Mouse (Mus musculus): ENCODE measurements around the gene Nubp2. TPM values are rescaled to one million over a fixed set of nuclear protein-coding genes. Genes with fewer than 3 reads are reported as not detected.

The Nubp2 gene
- polyA plus RNA-seq, 1 experiment from 2014 or later: 48.0 TPM

GRCm38 (mm10) chr17:24850065-24850772 lies 35.9 kb downstream of the Nubp2 start, which contains the start of gene Fahd1:
Gene Fahd1 (minus strand): TSS chr17:24850364.
- ATAC-seq (ENCODE audit: low read depth) (peak; percentile 100), DNase-seq (ENCODE audit: low spot score) (peak; percentile 99)
- Histone ChIP-seq H3K4me1 (ENCODE audit: control insufficient read depth, insufficient read depth, low read length) (peaks cover 13% of the 10 kb centered on the region), H3K27ac (replicated peaks; ENCODE audit: low read depth, low read length) (peak within 1 kb of the TSS; percentile 85), H3K4me2 (ENCODE audit: low read depth, low read length) (peak within 1 kb of the TSS; percentile 65), H3K9me3 (ENCODE audit: control insufficient read depth, low read length) (no peaks in the 10 kb centered on the region), H3K4me3 (ENCODE audit: low read depth, low read length) (peak within 1 kb of the TSS; percentile 88), H3K9ac (ENCODE audit: low read depth, low read length) (peak within 1 kb of the TSS; percentile 76), H3K36me3 (ENCODE audit: control insufficient read depth, insufficient read depth, low read length) (peaks cover 19% of the 10 kb centered on the region), H3K27me3 (replicated peaks; ENCODE audit: control insufficient read depth, insufficient read depth, low read length) (peaks cover 9% of the 10 kb centered on the region; the same call in 1 of the 2 replicates)
- under 1% methylated on average over 51 of the region's 58 CpGs for WGBS

- WGBS: under 1% methylated on average over 18 of the region's 21 CpGs
- DNase-seq (ENCODE audit: low spot score): no peak
These were observed 36.5 kb downstream of the Nubp2 start for GRCm38 (mm10) chr17:24849733-24850064.

GRCm38 (mm10) chr17:24848600-24849031 lies 37.5 kb downstream of the Nubp2 start:
- Histone ChIP-seq H3K27ac (replicated peaks; ENCODE audit: low read depth, low read length) (no peak overlapping the region), H3K9me3 (ENCODE audit: control insufficient read depth, low read length) (no peaks in the 10 kb centered on the region), H3K27me3 (replicated peaks; ENCODE audit: control insufficient read depth, insufficient read depth, low read length) (peaks cover 9% of the 10 kb centered on the region; the same call in 1 of the 2 replicates), H3K4me1 (ENCODE audit: control insufficient read depth, insufficient read depth, low read length) (peaks cover 13% of the 10 kb centered on the region), H3K36me3 (ENCODE audit: control insufficient read depth, insufficient read depth, low read length) (peaks cover 10% of the 10 kb centered on the region), H3K4me2 (ENCODE audit: low read depth, low read length) (peak overlapping the region; percentile 65), H3K9ac (ENCODE audit: low read depth, low read length) (no peak overlapping the region), H3K4me3 (ENCODE audit: low read depth, low read length) (peak overlapping the region; percentile 88; the same call in 1 of the 2 replicates)
- no peak for DNase-seq (ENCODE audit: low spot score)
- ATAC-seq (ENCODE audit: low read depth): no peak

More at GRCm38 (mm10) chr17:24849733-24850064, 36.5 kb downstream of the Nubp2 start:
- Histone ChIP-seq H3K9me3 (ENCODE audit: control insufficient read depth, low read length) (no peaks in the 10 kb centered on the region), H3K4me3 (ENCODE audit: low read depth, low read length) (peak overlapping the region; percentile 88), H3K4me1 (ENCODE audit: control insufficient read depth, insufficient read depth, low read length) (peaks cover 13% of the 10 kb centered on the region), H3K36me3 (ENCODE audit: control insufficient read depth, insufficient read depth, low read length) (peaks cover 17% of the 10 kb centered on the region), H3K27me3 (replicated peaks; ENCODE audit: control insufficient read depth, insufficient read depth, low read length) (peaks cover 9% of the 10 kb centered on the region; the same call in 1 of the 2 replicates), H3K9ac (ENCODE audit: low read depth, low read length) (peak overlapping the region; percentile 76), H3K4me2 (ENCODE audit: low read depth, low read length) (peak overlapping the region; percentile 65), H3K27ac (replicated peaks; ENCODE audit: low read depth, low read length) (peak overlapping the region; percentile 85)
- peak; percentile 50; the same call in 1 of the 2 replicates for ATAC-seq (ENCODE audit: low read depth)

DNA sequence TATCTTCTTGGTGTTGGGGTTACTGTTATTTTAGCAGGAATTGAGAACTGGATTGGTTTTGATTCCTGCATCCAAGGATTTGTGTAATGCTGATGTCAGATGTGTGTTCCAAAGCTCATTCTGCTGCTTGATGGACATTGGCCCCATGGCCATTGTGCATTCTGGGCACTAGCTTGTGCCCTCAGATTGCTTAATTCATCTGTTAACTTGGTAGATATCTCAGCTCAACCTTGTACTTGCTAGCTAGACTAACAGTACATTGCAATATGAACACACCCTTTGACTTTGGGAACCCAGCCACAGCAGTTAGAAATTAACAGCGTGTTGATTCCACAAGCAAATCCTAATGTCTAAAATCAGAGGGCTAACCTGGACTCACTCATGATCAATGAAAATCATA lies 38.8 kb downstream of the Nubp2 start:
- ATAC-seq (ENCODE audit: low read depth): no peak
- 95% methylated on average over 1 of the region's 1 CpGs for WGBS
- H3K27ac ChIP-seq (replicated peaks; ENCODE audit: low read depth, low read length): no peak overlapping the region

DNA sequence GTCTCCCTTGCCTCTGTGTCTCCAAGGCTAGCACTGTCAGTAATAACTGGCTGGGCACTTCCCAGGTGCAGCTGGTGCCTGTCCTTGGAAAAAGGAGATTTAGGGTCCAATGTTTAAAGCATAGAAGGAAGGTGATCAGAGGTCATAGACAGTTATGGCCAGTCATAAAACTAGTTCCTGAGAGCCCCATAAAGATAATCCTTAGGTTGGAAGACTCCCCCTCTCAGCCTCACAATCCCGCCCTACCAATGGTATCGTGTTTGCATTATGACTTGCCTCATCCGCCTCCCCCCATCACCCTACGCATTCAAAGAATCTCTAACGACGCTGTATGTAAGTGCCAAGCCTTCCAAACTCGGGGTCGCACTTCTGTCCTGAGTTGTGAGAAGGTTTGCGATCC lies 41.6 kb downstream of the Nubp2 start:
- no peak overlapping the region for H3K9ac ChIP-seq (ENCODE audit: low read depth, low read length)
- H3K4me2 ChIP-seq (ENCODE audit: low read depth, low read length): no peak overlapping the region
- H3K9me3 ChIP-seq (ENCODE audit: control insufficient read depth, low read length): no peaks in the 10 kb centered on the region
- WGBS: 55% methylated on average over 9 of the region's 9 CpGs
- no peak overlapping the region for H3K4me3 ChIP-seq (ENCODE audit: low read depth, low read length)
- peaks cover 9% of the 10 kb centered on the region for H3K4me1 ChIP-seq (ENCODE audit: control insufficient read depth, insufficient read depth, low read length)
- ATAC-seq (ENCODE audit: low read depth) (no peak), DNase-seq (ENCODE audit: low spot score) (no peak)
- H3K36me3 ChIP-seq (ENCODE audit: control insufficient read depth, insufficient read depth, low read length): no peaks in the 10 kb centered on the region
- no peak overlapping the region for H3K27ac ChIP-seq (replicated peaks; ENCODE audit: low read depth, low read length)
- H3K27me3 ChIP-seq (replicated peaks; ENCODE audit: control insufficient read depth, insufficient read depth, low read length): no peaks in the 10 kb centered on the region

More for the DNA sequence above, 38.8 kb downstream of the Nubp2 start:
- H3K36me3 ChIP-seq (ENCODE audit: control insufficient read depth, insufficient read depth, low read length): no peaks in the 10 kb centered on the region
- no peaks in the 10 kb centered on the region for H3K9me3 ChIP-seq (ENCODE audit: control insufficient read depth, low read length)
- peaks cover 13% of the 10 kb centered on the region for H3K4me1 ChIP-seq (ENCODE audit: control insufficient read depth, insufficient read depth, low read length)
- no peak overlapping the region for H3K4me2 ChIP-seq (ENCODE audit: low read depth, low read length)
- no peak overlapping the region for H3K4me3 ChIP-seq (ENCODE audit: low read depth, low read length)
- no peak overlapping the region for H3K9ac ChIP-seq (ENCODE audit: low read depth, low read length)
- H3K27me3 ChIP-seq (replicated peaks; ENCODE audit: control insufficient read depth, insufficient read depth, low read length): peaks cover 9% of the 10 kb centered on the region; the same call in 1 of the 2 replicates
- DNase-seq (ENCODE audit: low spot score): no peak

DNA sequence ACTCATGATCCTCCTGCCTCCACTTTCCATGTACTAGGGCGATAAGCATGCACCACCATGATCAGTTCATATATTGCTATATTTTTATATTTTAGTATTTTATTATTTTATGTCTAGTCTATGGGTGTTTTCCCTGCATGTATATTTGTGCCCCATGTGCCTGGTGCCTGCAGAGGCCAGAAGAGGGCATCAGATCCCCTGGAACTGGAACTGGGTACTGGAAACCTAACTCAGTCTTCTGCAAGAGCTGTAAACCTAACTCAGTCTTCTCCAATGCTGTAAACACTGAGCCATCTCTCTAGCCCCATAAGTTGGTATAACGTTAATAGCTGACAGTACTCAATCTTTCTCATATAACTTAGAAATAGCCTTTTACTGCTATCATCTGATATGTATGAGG lies 43.5 kb downstream of the Nubp2 start:
- Histone ChIP-seq H3K27ac (replicated peaks; ENCODE audit: low read depth, low read length) (no peak overlapping the region), H3K27me3 (replicated peaks; ENCODE audit: control insufficient read depth, insufficient read depth, low read length) (no peaks in the 10 kb centered on the region), H3K4me3 (ENCODE audit: low read depth, low read length) (no peak overlapping the region), H3K4me1 (ENCODE audit: control insufficient read depth, insufficient read depth, low read length) (no peaks in the 10 kb centered on the region), H3K36me3 (ENCODE audit: control insufficient read depth, insufficient read depth, low read length) (no peaks in the 10 kb centered on the region), H3K4me2 (ENCODE audit: low read depth, low read length) (no peak overlapping the region), H3K9ac (ENCODE audit: low read depth, low read length) (no peak overlapping the region), H3K9me3 (ENCODE audit: control insufficient read depth, low read length) (no peaks in the 10 kb centered on the region)
- 60% methylated on average over 2 of the region's 2 CpGs for WGBS
- DNase-seq (ENCODE audit: low spot score) (no peak), ATAC-seq (ENCODE audit: low read depth) (no peak)

- no peaks in the 10 kb centered on the region for H3K4me1 ChIP-seq (ENCODE audit: control insufficient read depth, insufficient read depth, low read length)
- H3K9ac ChIP-seq (ENCODE audit: low read depth, low read length): no peak overlapping the region
- H3K36me3 ChIP-seq (ENCODE audit: control insufficient read depth, insufficient read depth, low read length): no peaks in the 10 kb centered on the region
- H3K9me3 ChIP-seq (ENCODE audit: control insufficient read depth, low read length): no peaks in the 10 kb centered on the region
- peak; percentile 6 for DNase-seq (ENCODE audit: low spot score)
- 48% methylated on average over 4 of the region's 4 CpGs for WGBS
- no peak overlapping the region for H3K4me2 ChIP-seq (ENCODE audit: low read depth, low read length)
- H3K27ac ChIP-seq (replicated peaks; ENCODE audit: low read depth, low read length): no peak overlapping the region
- no peaks in the 10 kb centered on the region for H3K27me3 ChIP-seq (replicated peaks; ENCODE audit: control insufficient read depth, insufficient read depth, low read length)
- no peak overlapping the region for H3K4me3 ChIP-seq (ENCODE audit: low read depth, low read length)
- no peak for ATAC-seq (ENCODE audit: low read depth)
These were observed 45.0 kb downstream of the Nubp2 start for GRCm38 (mm10) chr17:24841133-24841532.

GRCm38 (mm10) chr17:24840341-24840740 lies 45.8 kb downstream of the Nubp2 start:
- no peak overlapping the region for H3K4me3 ChIP-seq (ENCODE audit: low read depth, low read length)
- H3K4me1 ChIP-seq (ENCODE audit: control insufficient read depth, insufficient read depth, low read length): no peaks in the 10 kb centered on the region
- no peaks in the 10 kb centered on the region for H3K36me3 ChIP-seq (ENCODE audit: control insufficient read depth, insufficient read depth, low read length)
- H3K9ac ChIP-seq (ENCODE audit: low read depth, low read length): no peak overlapping the region
- H3K4me2 ChIP-seq (ENCODE audit: low read depth, low read length): no peak overlapping the region
- no peak for ATAC-seq (ENCODE audit: low read depth)
- H3K9me3 ChIP-seq (ENCODE audit: control insufficient read depth, low read length): no peaks in the 10 kb centered on the region
- DNase-seq (ENCODE audit: low spot score): no peak
- no peaks in the 10 kb centered on the region for H3K27me3 ChIP-seq (replicated peaks; ENCODE audit: control insufficient read depth, insufficient read depth, low read length)
- 62% methylated on average over 5 of the region's 5 CpGs for WGBS
- no peak overlapping the region for H3K27ac ChIP-seq (replicated peaks; ENCODE audit: low read depth, low read length)

DNA sequence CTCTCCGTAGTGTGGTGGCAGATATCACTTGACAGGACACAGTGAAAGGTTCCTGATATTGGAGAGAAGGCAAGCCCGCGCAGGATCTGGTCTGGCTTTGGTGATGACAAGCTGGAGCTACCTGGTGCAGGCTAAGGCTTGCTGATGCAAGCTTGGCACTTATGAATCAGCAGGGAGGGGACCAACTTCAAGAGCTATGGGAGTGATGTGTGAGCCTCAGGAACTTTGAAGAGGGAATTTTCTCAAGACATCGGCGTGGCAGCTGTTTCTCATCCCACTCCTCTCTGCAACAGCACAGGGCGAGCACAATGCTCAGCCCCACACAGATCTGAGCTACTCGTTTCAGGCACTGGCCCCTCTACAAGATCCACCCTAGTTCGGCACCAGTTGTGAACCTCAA lies 46.3 kb downstream of the Nubp2 start, which contains the start of gene Hagh:
TSS of gene Hagh (plus strand) at position 302 of the 400 bp plus-strand sequence.
- no peak within 1 kb of the TSS for H3K4me2 ChIP-seq (ENCODE audit: low read depth, low read length)
- no peaks in the 10 kb centered on the region for H3K4me1 ChIP-seq (ENCODE audit: control insufficient read depth, insufficient read depth, low read length)
- WGBS: 60% methylated on average over 8 of the region's 8 CpGs
- no peaks in the 10 kb centered on the region for H3K36me3 ChIP-seq (ENCODE audit: control insufficient read depth, insufficient read depth, low read length)
- H3K9ac ChIP-seq (ENCODE audit: low read depth, low read length): no peak within 1 kb of the TSS
- ATAC-seq (ENCODE audit: low read depth): peak; percentile 47; the same call in 1 of the 2 replicates
- no peak within 1 kb of the TSS for H3K27ac ChIP-seq (replicated peaks; ENCODE audit: low read depth, low read length)
- H3K9me3 ChIP-seq (ENCODE audit: control insufficient read depth, low read length): no peaks in the 10 kb centered on the region
- H3K27me3 ChIP-seq (replicated peaks; ENCODE audit: control insufficient read depth, insufficient read depth, low read length): no peaks in the 10 kb centered on the region
- DNase-seq (ENCODE audit: low spot score): peak; percentile 50
- no peak within 1 kb of the TSS for H3K4me3 ChIP-seq (ENCODE audit: low read depth, low read length)

All from embryonic facial prominence, embryonic 14.5 days (tissue).